ENCODE assay signal across 22 mouse cellular contexts in the genomic region with DNA sequence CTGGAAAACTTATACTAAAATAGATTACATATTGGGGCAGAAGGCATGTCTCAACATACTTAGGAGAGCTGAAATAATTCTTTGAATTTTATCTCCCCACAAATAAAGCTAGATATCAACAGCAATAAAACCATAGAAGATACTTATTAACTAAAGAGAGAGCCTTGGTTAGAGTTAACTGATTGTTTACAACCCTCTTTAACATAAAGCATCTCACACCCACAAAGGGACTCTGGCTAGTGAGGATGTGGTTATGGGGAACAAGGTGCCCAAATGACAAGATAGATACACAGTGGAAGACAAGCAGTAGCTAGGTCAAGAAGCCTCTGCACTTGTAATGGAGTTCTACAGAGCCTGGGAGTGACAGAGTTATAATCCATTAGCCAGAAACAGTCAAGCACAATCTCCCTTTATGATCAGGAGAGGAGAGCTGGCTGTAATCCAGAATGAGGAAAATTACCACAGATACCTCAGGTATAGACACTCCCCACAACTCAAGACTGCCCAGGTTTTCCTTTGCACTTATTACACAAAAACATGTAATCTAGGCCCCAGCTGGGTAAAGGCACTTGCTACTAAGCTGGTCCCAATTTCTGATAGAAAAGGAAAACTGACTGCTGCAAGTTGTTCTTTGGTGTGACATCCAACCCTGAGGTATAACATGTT. TPM values are rescaled to one million over a fixed set of nuclear protein-coding genes. Genes with fewer than 3 reads are reported as not detected.
"Had no signal": no experiment of that assay in that cellular context is flagged by ENCODE, and none has a peak within 500 bp of the region (broad histone marks: within the 10 kb centered on the region; RNA-seq: fewer than 3 reads in every experiment).

No protein-coding gene starts in this region.

- H3K9me3 ChIP-seq: midbrain, embryonic 10.5 days; midbrain, embryonic 13.5 days; midbrain, embryonic 15.5 days; neural tube, embryonic 13.5 days; neural tube, embryonic 15.5 days; stomach, embryonic 15.5 days had no signal

- DNase-seq: lung, adult 18-20 months; lung, embryonic 14.5 days; lung, postnatal 10 days; lung, postnatal 4 days; retina, postnatal 1 day; right cerebral cortex, adult 18-20 months; right cerebral cortex, postnatal 25 days; right cerebral cortex, postnatal 4 days; thymus, adult 2 months; thymus, postnatal 25 days; thymus, postnatal 4 days had no signal

- H3K4me3 ChIP-seq: midbrain, embryonic 10.5 days; midbrain, embryonic 13.5 days; midbrain, embryonic 15.5 days; myocyte; neural tube, embryonic 13.5 days; neural tube, embryonic 15.5 days; stomach, embryonic 15.5 days had no signal

- H3K27ac ChIP-seq: midbrain, embryonic 10.5 days; midbrain, embryonic 13.5 days; midbrain, embryonic 15.5 days; neural tube, embryonic 13.5 days; neural tube, embryonic 15.5 days; stomach, embryonic 15.5 days; stomach, postnatal 0 days had no signal

- ATAC-seq: midbrain, embryonic 13.5 days; midbrain, embryonic 15.5 days had no signal

- H3K9ac ChIP-seq: lung, embryonic 14.5 days; midbrain, embryonic 13.5 days; midbrain, embryonic 15.5 days; neural tube, embryonic 13.5 days; neural tube, embryonic 15.5 days; stomach, embryonic 15.5 days had no signal

- H3K4me1 ChIP-seq: midbrain, embryonic 10.5 days; neural tube, embryonic 13.5 days; neural tube, embryonic 15.5 days; stomach, embryonic 15.5 days had no signal

- H3K27me3 ChIP-seq: midbrain, embryonic 13.5 days; midbrain, embryonic 15.5 days; neural tube, embryonic 13.5 days; neural tube, embryonic 15.5 days; stomach, embryonic 15.5 days had no signal

- H3K36me3 ChIP-seq: midbrain, embryonic 10.5 days; midbrain, embryonic 13.5 days; midbrain, embryonic 15.5 days; neural tube, embryonic 13.5 days; neural tube, embryonic 15.5 days; stomach, embryonic 15.5 days had no signal

- H3K4me2 ChIP-seq: lung, embryonic 14.5 days; midbrain, embryonic 13.5 days; midbrain, embryonic 15.5 days; neural tube, embryonic 13.5 days; neural tube, embryonic 15.5 days; stomach, embryonic 15.5 days had no signal

RNA-seq across cellular contexts. Expression of gene Gm2115, which starts 10.1 kb away (rescaled TPM):
- total RNA-seq: megakaryocyte, adult 5-6 weeks; megakaryocyte-erythroid progenitor cell, adult 5-6 weeks had no signal
- polyA plus RNA-seq: testis, adult 2 months had no signal
